Mouse (Mus musculus): ENCODE measurements around the gene Rln3.

The Rln3 gene

DNA sequence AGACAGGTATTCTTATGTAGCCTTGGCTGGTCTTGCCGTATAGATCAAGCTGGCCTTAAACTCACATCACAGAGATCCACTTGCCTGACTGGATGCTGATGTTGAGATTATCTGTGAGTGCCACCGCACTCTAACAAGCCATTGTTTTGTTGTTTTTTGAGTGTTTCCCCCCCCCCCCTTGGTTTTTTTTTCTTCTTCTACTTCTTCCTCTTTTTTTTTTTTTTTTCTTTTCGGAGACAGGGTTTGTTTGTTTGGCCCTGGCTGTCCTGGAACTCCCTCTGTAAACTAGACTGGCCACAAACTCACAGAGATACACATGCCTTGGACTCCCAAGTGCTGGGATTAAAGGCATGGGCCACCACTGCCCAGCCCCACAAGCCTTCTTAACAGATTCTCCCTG is 50.8 kb downstream of the Rln3 start:
- DNase-seq = no peak
